Mouse (Mus musculus): Measurements from ENCODE around the gene Cma2.

DNA sequence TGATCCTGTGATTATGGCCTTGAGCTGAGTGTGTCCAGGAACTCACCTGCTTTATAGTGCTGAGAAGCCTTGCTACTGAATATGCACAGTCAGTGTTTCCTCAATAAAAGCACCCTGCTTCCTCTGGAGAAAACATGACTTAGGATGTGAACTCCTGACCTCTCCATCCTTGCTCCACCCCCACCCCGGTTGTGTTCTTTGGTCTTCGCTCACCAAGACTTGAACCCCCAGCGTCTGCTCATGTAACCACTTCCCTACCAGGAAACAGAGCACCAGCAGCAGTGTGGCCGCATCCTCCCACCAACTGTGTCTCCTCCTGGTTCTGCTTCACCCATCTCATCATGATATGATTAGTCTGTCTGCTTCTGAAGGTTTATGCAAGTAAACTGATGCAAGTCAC, 37.4 kb upstream of the Cma2 start:
- TF ChIP-seq CTCF (IDR thresholded peaks at IDR 0.05; ENCODE audit: low read depth) (no peak), EP300 (IDR thresholded peaks at IDR 0.05; ENCODE audit: low read depth) (no peak)

Measured in liver, postnatal 0 days (tissue).